Comparison of ENCODE assay signal across 25 mouse cellular contexts in the genomic region with DNA sequence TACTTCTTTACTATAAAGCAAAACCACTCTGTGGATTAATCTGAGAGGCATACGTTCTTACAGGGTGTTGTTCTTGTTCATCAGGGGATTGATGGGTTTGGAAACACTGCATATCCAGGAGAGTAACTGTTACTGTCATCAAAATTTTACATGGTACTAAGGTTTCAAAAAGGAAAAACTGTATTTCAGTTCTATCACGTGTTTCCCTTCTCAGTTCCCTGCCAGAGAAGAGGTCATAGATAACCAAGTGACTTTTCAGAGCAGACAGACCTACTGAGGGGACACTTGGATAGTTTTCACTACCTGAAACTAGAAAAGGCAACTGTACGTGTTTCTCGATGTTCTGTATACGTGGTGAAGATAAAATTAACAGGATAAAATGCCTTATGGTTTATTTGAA.
"Had no signal": no experiment of that assay in that cellular context is flagged by ENCODE, and none has a peak within 500 bp of the region (broad histone marks: within the 10 kb centered on the region; RNA-seq: fewer than 3 reads in every experiment).

No protein-coding gene starts in this region.

- H3K9ac ChIP-seq: embryonic facial prominence, embryonic 12.5 days; embryonic facial prominence, embryonic 13.5 days; embryonic facial prominence, embryonic 15.5 days; forebrain, embryonic 12.5 days; forebrain, embryonic 13.5 days; forebrain, embryonic 15.5 days; forebrain, postnatal 0 days had no signal

- DNase-seq: cerebellum, adult 9-10 months; cerebellum, adult 9-11 months; cerebellum, postnatal 10 days; cerebellum, postnatal 14 days; cerebellum, postnatal 25 days; cerebellum, postnatal 36 days; embryo, embryonic 11 days; forebrain, postnatal 0 days; gastrocnemius, adult 2 months; gastrocnemius, postnatal 10 days; gastrocnemius, postnatal 14 days; gastrocnemius, postnatal 25 days; gastrocnemius, postnatal 36 days; heart, adult 11 months; heart, adult 18-20 months had no signal

- H3K27ac ChIP-seq: embryonic facial prominence, embryonic 10.5 days; embryonic facial prominence, embryonic 12.5 days; embryonic facial prominence, embryonic 13.5 days; embryonic facial prominence, embryonic 15.5 days; forebrain, embryonic 10.5 days; forebrain, embryonic 12.5 days; forebrain, embryonic 13.5 days; forebrain, embryonic 15.5 days; gastrocnemius, adult 2 months; heart, embryonic 10.5 days had no signal

- H3K27me3 ChIP-seq: embryonic facial prominence, embryonic 12.5 days; embryonic facial prominence, embryonic 13.5 days; embryonic facial prominence, embryonic 15.5 days; forebrain, embryonic 12.5 days; forebrain, embryonic 13.5 days; forebrain, embryonic 15.5 days had no signal

- H3K4me2 ChIP-seq: embryonic facial prominence, embryonic 12.5 days; embryonic facial prominence, embryonic 13.5 days; embryonic facial prominence, embryonic 15.5 days; forebrain, embryonic 12.5 days; forebrain, embryonic 13.5 days; forebrain, embryonic 15.5 days had no signal

- H3K4me3 ChIP-seq: embryonic facial prominence, embryonic 10.5 days; embryonic facial prominence, embryonic 12.5 days; embryonic facial prominence, embryonic 13.5 days; embryonic facial prominence, embryonic 15.5 days; erythroblast, embryonic 14.5 days; forebrain, embryonic 10.5 days; forebrain, embryonic 12.5 days; forebrain, embryonic 13.5 days; forebrain, embryonic 15.5 days; gastrocnemius, adult 2 months; heart, embryonic 10.5 days had no signal

- H3K9me3 ChIP-seq: embryonic facial prominence, embryonic 10.5 days; embryonic facial prominence, embryonic 12.5 days; embryonic facial prominence, embryonic 13.5 days; embryonic facial prominence, embryonic 15.5 days; forebrain, embryonic 10.5 days; forebrain, embryonic 12.5 days; forebrain, embryonic 13.5 days; forebrain, embryonic 15.5 days; heart, embryonic 10.5 days had no signal

- H3K36me3 ChIP-seq: embryonic facial prominence, embryonic 10.5 days; embryonic facial prominence, embryonic 12.5 days; embryonic facial prominence, embryonic 13.5 days; embryonic facial prominence, embryonic 15.5 days; forebrain, embryonic 10.5 days; forebrain, embryonic 12.5 days; forebrain, embryonic 15.5 days; heart, embryonic 10.5 days had no signal

- H3K4me1 ChIP-seq: embryonic facial prominence, embryonic 10.5 days; embryonic facial prominence, embryonic 12.5 days; embryonic facial prominence, embryonic 13.5 days; embryonic facial prominence, embryonic 15.5 days; forebrain, embryonic 10.5 days; forebrain, embryonic 12.5 days; forebrain, embryonic 13.5 days; forebrain, embryonic 15.5 days had no signal
